Mouse (Mus musculus) heart, adult 2 months (tissue): Measurements from ENCODE around the gene Eif6. TPM values are rescaled to one million over a fixed set of nuclear protein-coding genes. Genes with fewer than 3 reads are reported as not detected.

Experiments
- DNase-seq, 2 experiments: peaks; one replicate each; pipeline ENCODE4 v3.0.0; 2021
- H3K27ac ChIP-seq: fragments of 200-600 bp; 2 replicates; pipeline ENCODE4 v1.8.1; 2022
- H3K27me3 ChIP-seq: fragments of 200-500 bp; 2 replicates; pipeline ENCODE4 v1.6.1; 2012; ENCODE audit warnings: mild to moderate bottlenecking, low read length, inconsistent platforms, mixed read lengths; ENCODE audit not compliant: control insufficient read depth, insufficient read depth
- H3K36me3 ChIP-seq: fragments of 200-500 bp; 2 replicates; pipeline ENCODE4 v1.6.1; 2012; ENCODE audit warnings: low read length, inconsistent platforms; ENCODE audit not compliant: control insufficient read depth, insufficient read depth
- H3K4me1 ChIP-seq: fragments of 200-500 bp; 2 replicates; pipeline ENCODE4 v1.6.1; 2011; ENCODE audit warnings: low read length; ENCODE audit not compliant: control insufficient read depth, insufficient read depth
- H3K4me3 ChIP-seq: fragments of 200-600 bp; 2 replicates; pipeline ENCODE4 v1.8.1; 2022
- H3K79me2 ChIP-seq: fragments of 200-500 bp; replicated peaks from 2 replicates; pipeline ENCODE4 v1.6.1; 2012; ENCODE audit warnings: mild to moderate bottlenecking, inconsistent platforms, low read length, moderate library complexity, mixed read lengths; ENCODE audit not compliant: control insufficient read depth, insufficient read depth
- H3K9ac ChIP-seq: fragments of 200-500 bp; 2 replicates; pipeline ENCODE4 v1.6.1; 2012; ENCODE audit warnings: low read depth, mild to moderate bottlenecking, control low read depth, inconsistent platforms, low read length, mixed read lengths
- CTCF ChIP-seq: fragments of 200-600 bp; IDR thresholded peaks from 2 replicates; pipeline ENCODE4 v1.8.1; 2022; ENCODE audit warnings: antibody characterized with exemption, mild to moderate bottlenecking, moderate library complexity
- EP300 ChIP-seq: fragments of 200-500 bp; IDR thresholded peaks from 2 replicates; pipeline ENCODE4 v1.6.1; 2011; ENCODE audit warnings: low read depth, low read length, control low read depth; ENCODE audit not compliant: insufficient read depth
- POLR2A ChIP-seq: fragments of 200-500 bp; IDR thresholded peaks from 2 replicates; pipeline ENCODE4 v1.6.1; 2011; ENCODE audit warnings: mild to moderate bottlenecking, low read depth, low read length, control low read depth; ENCODE audit not compliant: insufficient read depth
- WGBS: fragments of 180-500 bp; shearing (Covaris S2); methylation state at CpG from one replicate; pipeline ENCODE4 v1.1.7; 2018; 5-methylcytosine and 5-hydroxymethylcytosine counted together
- intact Hi-C: fragments of 180-260 bp; cut with DNase I; formaldehyde crosslinking; loops from one replicate; pipeline ENCODE4 v1.15.1; 2025
- polyA plus RNA-seq: library from polyadenylated mRNA; depleted of rRNA; stranded (reverse); fragments of >200 nt; gene quantifications from 2 replicates; pipeline ENCODE4 v1.2.3, GENCODE M21; 2012
- total RNA-seq, 2 experiments: library from RNA; stranded (reverse); gene quantifications; 2 replicates each; pipeline ENCODE4 v1.2.3; 2021

The Eif6 gene
- total and polyA plus RNA-seq, 3 experiments: 40.1 to 52.3 (median 51.2) TPM

DNA sequence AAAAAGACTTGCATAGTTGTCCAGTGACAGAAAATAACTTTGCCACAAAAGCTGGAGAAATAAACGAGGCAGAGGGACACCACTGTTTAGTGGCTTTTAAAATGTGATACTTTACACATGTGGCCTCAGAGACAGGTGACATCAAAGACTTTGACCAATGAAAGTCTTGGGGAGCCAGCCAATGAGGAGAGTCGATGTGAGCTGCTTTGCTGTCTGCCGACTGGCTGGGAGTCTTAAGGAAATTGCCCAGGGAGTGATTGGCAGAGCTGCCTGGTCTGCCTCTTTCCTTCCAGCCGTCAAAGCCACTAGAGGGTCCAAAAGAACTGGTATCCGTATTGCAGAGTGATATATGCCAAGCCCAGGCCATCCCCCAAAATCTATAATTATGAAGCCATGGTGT, 11.9 kb downstream of the Eif6 start:
- H3K4me3 ChIP-seq: no peak overlapping the region
- H3K79me2 ChIP-seq: no peaks in the 10 kb centered on the region
- no peak overlapping the region for H3K27ac ChIP-seq
- H3K4me1 ChIP-seq: no peaks in the 10 kb centered on the region
- intact Hi-C loops: loop anchor here (5.0 kb wide), 2 partner anchors 88 to 123 kb away; partner anchors contain the start of genes Edem2 and Trpc4ap
- no peaks in the 10 kb centered on the region for H3K27me3 ChIP-seq
- TF ChIP-seq POLR2A: no peak
- no peak for TF ChIP-seq EP300
- TF ChIP-seq CTCF: no peak
- WGBS: 31% methylated on average over 5 of the region's 5 CpGs
- DNase-seq: no peak
- H3K36me3 ChIP-seq: no peaks in the 10 kb centered on the region
- H3K9ac ChIP-seq: no peak overlapping the region

- TF ChIP-seq CTCF (no peak), POLR2A (no peak), EP300 (no peak)
- no peak overlapping the region for H3K27ac ChIP-seq
- no peaks in the 10 kb centered on the region for H3K79me2 ChIP-seq
- H3K36me3 ChIP-seq: no peaks in the 10 kb centered on the region
- H3K27me3 ChIP-seq: no peaks in the 10 kb centered on the region
- intact Hi-C loops: no loop called here
- H3K9ac ChIP-seq: no peak overlapping the region
- WGBS: 70% methylated on average over 4 of the region's 4 CpGs
- H3K4me1 ChIP-seq: no peaks in the 10 kb centered on the region
- no peak overlapping the region for H3K4me3 ChIP-seq
- DNase-seq: no peak
Observed at GRCm38 (mm10) chr2:155812637-155813036, 14.1 kb downstream of the Eif6 start.

DNA sequence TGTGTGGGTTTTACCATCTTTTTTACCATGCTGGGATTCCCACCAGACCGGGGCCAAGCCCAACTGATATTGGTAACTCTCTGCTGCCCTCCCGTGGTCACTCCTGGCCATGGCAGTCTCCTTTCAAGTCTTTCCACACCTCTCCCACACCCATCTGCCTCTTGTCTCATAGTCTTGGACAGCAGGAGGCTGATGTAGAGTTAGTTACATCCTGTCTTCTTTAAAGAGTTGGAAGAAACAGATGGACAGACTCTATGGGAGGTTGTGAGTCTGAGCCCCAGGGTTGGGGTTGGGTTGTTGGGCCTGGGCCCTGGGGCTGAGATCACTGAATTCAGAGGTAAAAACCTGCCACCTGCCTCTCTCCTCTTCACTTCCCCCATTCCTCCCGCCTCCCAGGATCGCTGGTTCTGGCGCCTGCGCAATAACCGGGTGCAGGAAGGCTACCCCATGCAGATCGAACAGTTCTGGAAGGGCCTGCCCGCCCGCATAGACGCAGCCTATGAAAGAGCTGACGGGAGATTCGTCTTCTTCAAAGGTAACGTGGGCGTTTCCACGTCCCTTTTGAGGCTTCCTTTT, 14.8 kb downstream of the Eif6 start:
- no peak for TF ChIP-seq POLR2A
- TF ChIP-seq EP300: 0 out of 2 replicates have a peak, but pooled peaks have one; percentile 69
- TF ChIP-seq CTCF: peak; percentile 96
- 49% methylated on average over 16 of the region's 16 CpGs for WGBS

DNA sequence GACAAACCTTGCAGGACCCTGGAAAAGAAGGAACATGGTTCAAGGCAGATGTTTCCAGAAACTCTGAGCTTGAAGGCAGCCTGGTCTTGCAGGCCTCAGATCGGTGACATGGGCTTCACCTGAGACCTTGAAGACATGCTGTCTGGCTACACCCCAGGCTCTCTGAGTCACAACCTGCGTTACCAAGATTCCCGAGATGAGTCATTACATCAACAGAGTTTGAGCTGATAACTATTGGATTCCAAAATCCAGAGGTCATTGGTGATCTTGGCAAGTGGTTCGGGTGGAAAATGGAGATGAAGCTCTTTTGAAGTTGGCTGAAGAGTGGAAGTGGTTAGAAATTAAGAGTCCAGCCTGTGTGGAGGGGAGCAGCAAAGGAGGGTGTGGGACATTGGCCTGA, 17.1 kb downstream of the Eif6 start:
- Histone ChIP-seq H3K4me3 (no peak overlapping the region), H3K27ac (no peak overlapping the region), H3K27me3 (no peaks in the 10 kb centered on the region), H3K79me2 (no peaks in the 10 kb centered on the region), H3K36me3 (no peaks in the 10 kb centered on the region), H3K9ac (no peak overlapping the region), H3K4me1 (peaks cover 6% of the 10 kb centered on the region; the same call in 1 of the 2 replicates)
- WGBS: 55% methylated on average over 4 of the region's 4 CpGs
- DNase-seq: no peak
- no peak for TF ChIP-seq EP300
- TF ChIP-seq CTCF: no peak
- no peak for TF ChIP-seq POLR2A
- intact Hi-C loops: no loop called here

More for the DNA sequence above, 14.8 kb downstream of the Eif6 start:
- peak; percentile 63 to 81 for DNase-seq
- H3K27ac ChIP-seq: no peak overlapping the region
- no peak overlapping the region for H3K4me3 ChIP-seq
- no peak overlapping the region for H3K9ac ChIP-seq
- intact Hi-C loops: no loop called here
- no peaks in the 10 kb centered on the region for H3K27me3 ChIP-seq
- H3K79me2 ChIP-seq: no peaks in the 10 kb centered on the region
- no peaks in the 10 kb centered on the region for H3K36me3 ChIP-seq
- no peaks in the 10 kb centered on the region for H3K4me1 ChIP-seq

- TF ChIP-seq EP300 (no peak), POLR2A (no peak), CTCF (no peak)
- Histone ChIP-seq H3K27ac (no peak overlapping the region), H3K36me3 (no peaks in the 10 kb centered on the region), H3K4me1 (peaks cover 6% of the 10 kb centered on the region; the same call in 1 of the 2 replicates), H3K9ac (no peak overlapping the region), H3K4me3 (no peak overlapping the region), H3K27me3 (no peaks in the 10 kb centered on the region), H3K79me2 (no peaks in the 10 kb centered on the region)
- WGBS: 82% methylated on average over 4 of the region's 4 CpGs
- DNase-seq: no peak
- intact Hi-C loops: no loop called here
Observed at GRCm38 (mm10) chr2:155807408-155807807, 19.3 kb downstream of the Eif6 start.

DNA sequence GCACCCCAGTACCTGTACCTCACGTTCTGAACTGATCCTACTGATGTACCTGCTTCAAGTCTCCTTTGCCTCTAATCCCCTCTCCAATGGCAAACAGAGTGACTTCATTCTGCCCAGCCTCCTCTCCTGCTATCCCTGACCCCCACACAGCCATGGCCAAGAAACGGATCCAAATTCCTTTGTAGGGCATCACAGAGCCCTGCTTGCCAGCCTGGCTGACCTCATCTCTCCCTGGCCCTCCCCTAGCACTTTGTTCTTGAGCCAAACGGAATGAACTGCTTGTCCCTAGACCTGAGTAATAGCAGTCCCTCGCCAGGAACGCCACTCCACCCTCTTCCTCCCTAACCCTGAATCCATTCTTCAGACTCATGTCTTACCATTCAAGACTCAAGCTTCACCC, 20.2 kb downstream of the Eif6 start:
- Histone ChIP-seq H3K9ac (no peak overlapping the region), H3K79me2 (no peaks in the 10 kb centered on the region), H3K27ac (no peak overlapping the region), H3K27me3 (no peaks in the 10 kb centered on the region), H3K4me3 (no peak overlapping the region), H3K36me3 (no peaks in the 10 kb centered on the region), H3K4me1 (peaks cover 6% of the 10 kb centered on the region; the same call in 1 of the 2 replicates)
- TF ChIP-seq CTCF (no peak), EP300 (0 out of 2 replicates have a peak, but pooled peaks have one; percentile 47), POLR2A (no peak)
- intact Hi-C loops: no loop called here
- WGBS: 38% methylated on average over 5 of the region's 5 CpGs
- peak; percentile 49 to 73 for DNase-seq
